Mouse (Mus musculus) bone marrow macrophage, adult 2 months (primary cell): ENCODE data around the gene Rimbp2.

Experiments
- CTCF ChIP-seq: IDR thresholded peaks from 2 replicates; pipeline ENCODE4 v1.5.1; 2012; ENCODE audit warnings: low read depth, mild to moderate bottlenecking, low read length, moderate library complexity
- POLR2A ChIP-seq: IDR thresholded peaks from 2 replicates; pipeline ENCODE4 v1.6.1; 2012; ENCODE audit warnings: mild to moderate bottlenecking, low read depth, low read length, borderline replicate concordance

DNA sequence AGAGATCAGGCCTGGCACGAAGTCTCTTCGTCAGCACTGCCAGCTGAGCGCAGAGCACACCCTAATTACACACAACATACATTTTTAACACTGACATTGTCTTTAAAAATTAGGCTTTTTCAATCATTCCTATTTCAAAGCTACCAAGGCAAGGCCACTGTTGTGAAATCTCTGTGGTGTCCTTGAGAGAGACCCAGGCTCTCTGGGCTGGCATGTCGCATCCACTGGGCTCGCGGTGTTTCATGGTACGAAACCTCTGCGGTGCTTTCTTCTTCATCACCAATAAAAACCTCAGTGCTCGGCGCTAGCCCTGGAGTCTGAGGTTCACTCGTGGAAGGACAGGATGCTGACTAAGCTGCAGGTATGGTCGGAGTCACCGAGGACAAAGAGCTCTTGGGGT, 32.7 kb upstream of the Rimbp2 start:
- TF ChIP-seq CTCF (no peak), POLR2A (no peak)
